Mouse (Mus musculus) olfactory bulb, adult 2 months (tissue): ENCODE results near the gene Cldn19. TPM values are rescaled to one million over a fixed set of nuclear protein-coding genes. Genes with fewer than 3 reads are reported as not detected.

Source experiments
- H3K27ac ChIP-seq: fragments of 200-500 bp; 2 replicates; pipeline ENCODE4 v1.5.1; 2012; ENCODE audit warnings: low read depth, low read length; ENCODE audit not compliant: insufficient read depth
- H3K4me1 ChIP-seq: fragments of 200-500 bp; 2 replicates; pipeline ENCODE4 v1.6.1; 2012; ENCODE audit warnings: low read length; ENCODE audit not compliant: control insufficient read depth, insufficient read depth
- H3K4me3 ChIP-seq: fragments of 200-500 bp; 2 replicates; pipeline ENCODE4 v1.5.1; 2012; ENCODE audit warnings: mild to moderate bottlenecking, low read depth, low read length, moderate library complexity; ENCODE audit not compliant: insufficient read depth
- CTCF ChIP-seq: fragments of 200-500 bp; IDR thresholded peaks from 2 replicates; pipeline ENCODE4 v1.5.1; 2012; ENCODE audit warnings: low read depth, mild to moderate bottlenecking, low read length, moderate library complexity; ENCODE audit not compliant: insufficient read depth
- POLR2A ChIP-seq: fragments of 200-500 bp; IDR thresholded peaks from 2 replicates; pipeline ENCODE4 v1.6.1; 2012; ENCODE audit warnings: mild to moderate bottlenecking, low read depth, low read length, moderate library complexity; ENCODE audit not compliant: insufficient read depth
- WGBS: fragments of 180-500 bp; shearing (Covaris S2); methylation state at CpG from one replicate; pipeline ENCODE4 v1.1.7; 2018; 5-methylcytosine and 5-hydroxymethylcytosine counted together
- polyA plus RNA-seq: library from polyadenylated mRNA; stranded (reverse); fragments of >200 nt; gene quantifications from 2 replicates; pipeline ENCODE4 v1.2.4, GENCODE M21; 2012; ENCODE audit warnings: low replicate concordance; ENCODE audit not compliant: missing spikeins, insufficient read depth, insufficient read length

Cldn19 gene
- polyA plus RNA-seq: not detected in 2 replicates

DNA sequence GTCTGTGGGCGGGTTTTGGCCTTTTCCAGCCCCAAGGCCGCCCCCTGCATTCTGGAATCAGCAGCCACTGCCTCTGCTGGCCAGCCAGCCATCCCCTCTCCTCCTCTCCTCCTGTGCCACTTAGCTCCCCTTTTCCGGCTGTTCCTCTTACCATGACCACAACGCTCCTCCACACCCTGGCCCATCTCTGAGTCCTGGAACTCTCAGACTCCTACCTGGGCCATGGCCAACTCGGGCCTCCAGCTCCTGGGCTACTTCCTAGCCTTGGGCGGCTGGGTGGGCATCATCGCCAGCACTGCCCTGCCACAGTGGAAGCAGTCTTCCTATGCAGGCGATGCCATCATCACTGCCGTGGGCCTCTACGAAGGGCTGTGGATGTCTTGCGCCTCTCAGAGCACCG, at the start of gene Cldn19:
Gene Cldn19 (plus strand): TSS at position 64 of the 400 bp plus-strand sequence.
- Histone ChIP-seq H3K4me3 (no peak within 1 kb of the TSS), H3K27ac (no peak within 1 kb of the TSS), H3K4me1 (peaks cover 12% of the 10 kb centered on the region)
- 75% methylated on average over 12 of the region's 12 CpGs for WGBS
- TF ChIP-seq POLR2A (no peak), CTCF (no peak)

DNA sequence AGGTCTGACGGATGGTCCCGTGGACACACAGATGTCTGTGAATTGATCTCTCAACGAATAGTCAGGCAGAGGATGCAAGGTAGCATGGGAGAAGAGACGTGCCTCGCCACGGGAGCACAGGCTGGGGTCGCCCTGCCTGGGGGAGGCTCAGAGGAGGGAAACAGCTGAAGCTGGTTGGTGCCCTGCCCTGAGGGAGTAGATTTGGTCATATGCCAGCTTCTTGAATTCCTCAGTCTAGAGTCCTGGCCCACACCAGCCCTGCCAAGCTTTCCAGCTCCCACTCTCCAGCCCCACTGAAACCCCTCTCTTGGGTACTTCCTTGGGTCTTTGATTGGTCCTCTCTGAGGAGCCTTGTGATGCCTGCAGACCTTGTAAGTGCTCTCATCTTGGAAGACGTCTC, 38.5 kb upstream of the Cldn19 start:
- TF ChIP-seq POLR2A: no peak
- TF ChIP-seq CTCF: no peak
- H3K4me3 ChIP-seq: no peak overlapping the region
- WGBS: 46% methylated on average over 8 of the region's 8 CpGs

DNA sequence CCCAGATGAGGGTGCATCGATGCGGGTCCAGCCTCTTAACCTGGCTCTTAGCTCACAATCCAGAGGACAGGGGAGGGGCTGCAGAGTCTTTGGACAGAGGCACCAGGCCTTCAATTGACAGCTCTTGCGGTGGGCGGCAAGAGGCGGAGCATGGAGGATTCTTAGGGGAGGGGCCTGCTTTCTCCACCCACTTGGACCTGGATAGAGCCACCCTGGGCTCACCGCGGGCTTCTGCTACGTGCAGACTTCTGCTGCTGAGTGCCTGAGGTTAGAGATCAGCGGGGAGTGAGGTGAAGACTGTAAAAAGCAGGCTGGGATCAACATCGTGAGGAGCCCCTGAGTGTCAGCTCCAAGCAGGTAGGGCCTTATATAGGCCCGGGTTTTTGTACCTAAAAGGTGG, 37.0 kb upstream of the Cldn19 start, which contains the start of gene Tmem269:
Gene Tmem269 (minus strand): TSS at position 49 of the 400 bp plus-strand sequence.
- no peak for TF ChIP-seq CTCF
- TF ChIP-seq POLR2A: no peak
- Histone ChIP-seq H3K4me1 (no peaks in the 10 kb centered on the region), H3K27ac (no peak within 1 kb of the TSS), H3K4me3 (no peak within 1 kb of the TSS)
- whole genome bisulfite sequencing: 31% methylated on average over 11 of the region's 11 CpGs

More for the DNA sequence above, 38.5 kb upstream of the Cldn19 start:
- Histone ChIP-seq H3K27ac (no peak overlapping the region), H3K4me1 (no peaks in the 10 kb centered on the region)

DNA sequence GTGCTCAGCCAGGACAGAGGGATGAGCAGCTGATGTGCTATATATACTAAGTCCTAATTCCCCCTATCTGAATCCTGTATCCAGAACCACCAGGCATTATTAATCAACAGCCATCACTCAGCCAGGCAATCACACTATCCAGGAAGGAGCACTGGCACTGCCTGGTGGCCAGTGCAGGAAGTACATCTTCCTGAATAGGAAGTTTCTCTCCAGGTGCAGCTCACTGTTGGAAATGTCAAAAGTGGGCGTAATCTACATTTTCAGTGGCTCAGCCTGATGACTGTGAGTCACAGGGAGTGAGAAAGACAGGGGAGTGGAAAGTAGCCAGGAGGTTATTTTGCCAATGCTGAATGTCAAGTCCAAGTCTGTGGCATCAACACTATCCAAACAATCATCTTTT, 31.5 kb upstream of the Cldn19 start:
- no peak overlapping the region for H3K4me3 ChIP-seq
- no peak for TF ChIP-seq POLR2A
- no peak for TF ChIP-seq CTCF
- 78% methylated on average over 1 of the region's 1 CpGs for WGBS
- no peak overlapping the region for H3K27ac ChIP-seq
- no peaks in the 10 kb centered on the region for H3K4me1 ChIP-seq

DNA sequence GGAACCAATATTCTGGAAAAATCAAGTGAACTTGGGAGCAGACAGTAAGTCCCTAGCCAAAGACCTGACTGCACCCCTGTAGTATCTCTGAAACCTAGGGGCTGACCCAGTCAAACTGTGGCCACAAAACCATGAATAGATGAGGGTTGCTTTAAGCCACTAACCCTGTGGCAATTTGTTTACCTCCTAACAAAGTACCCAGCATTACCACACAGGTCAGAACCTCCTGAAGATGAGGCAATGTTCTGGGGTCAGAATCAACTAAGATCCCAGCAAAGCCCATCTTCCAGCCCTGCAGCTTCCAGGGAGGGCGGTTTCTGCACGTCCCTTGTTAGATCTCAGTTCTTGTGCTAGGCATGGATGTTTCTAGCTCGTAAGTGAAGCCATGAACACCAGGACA, 30.7 kb upstream of the Cldn19 start:
- H3K4me1 ChIP-seq: no peaks in the 10 kb centered on the region
- no peak overlapping the region for H3K27ac ChIP-seq
- no peak overlapping the region for H3K4me3 ChIP-seq
- 98% methylated on average over 3 of the region's 3 CpGs for WGBS
- TF ChIP-seq CTCF (no peak), POLR2A (no peak)

DNA sequence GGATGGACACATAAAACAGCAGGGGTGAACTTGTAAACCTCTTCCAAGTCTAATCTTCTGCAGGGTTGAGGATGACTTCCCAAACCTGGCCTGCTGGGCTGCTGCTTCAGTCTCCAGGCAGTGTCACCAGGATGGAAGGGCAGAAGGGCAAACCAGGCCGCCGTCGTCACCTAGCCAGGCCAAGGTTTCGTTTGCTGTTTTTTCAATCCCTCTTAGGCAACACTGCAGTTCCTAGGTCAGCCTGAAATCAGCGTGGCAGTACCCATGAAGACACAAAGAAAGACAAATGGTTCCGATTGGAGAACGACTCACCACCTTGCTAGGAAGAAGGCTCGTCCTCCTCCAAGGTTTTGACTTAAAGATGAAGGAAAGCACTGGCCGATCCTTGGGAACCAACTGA, 29.5 kb upstream of the Cldn19 start:
- Histone ChIP-seq H3K4me1 (no peaks in the 10 kb centered on the region), H3K4me3 (no peak overlapping the region), H3K27ac (no peak overlapping the region)
- WGBS: 93% methylated on average over 9 of the region's 9 CpGs
- TF ChIP-seq POLR2A: no peak
- no peak for TF ChIP-seq CTCF

DNA sequence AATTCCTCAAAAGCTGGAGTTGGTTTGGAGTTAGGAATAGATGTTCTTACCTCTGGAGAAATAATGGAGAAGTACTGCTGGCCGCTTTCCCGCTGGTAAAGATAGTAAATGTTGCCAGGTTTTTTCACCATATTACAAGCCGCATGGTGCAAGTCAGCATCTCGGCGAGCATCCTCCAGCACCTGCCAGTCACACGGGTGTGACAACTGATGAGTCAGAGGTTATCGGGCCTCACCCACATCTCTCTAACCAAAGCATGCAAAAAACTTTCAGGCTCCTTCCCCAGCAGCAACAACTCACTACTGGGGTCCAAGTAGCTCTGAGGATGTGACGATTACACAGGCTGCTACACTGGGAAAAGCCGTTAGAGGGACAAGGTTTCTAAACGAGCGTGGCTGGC, 28.5 kb upstream of the Cldn19 start:
- no peak overlapping the region for H3K27ac ChIP-seq
- no peak overlapping the region for H3K4me3 ChIP-seq
- 93% methylated on average over 11 of the region's 11 CpGs for WGBS
- TF ChIP-seq POLR2A: no peak
- H3K4me1 ChIP-seq: no peaks in the 10 kb centered on the region

DNA sequence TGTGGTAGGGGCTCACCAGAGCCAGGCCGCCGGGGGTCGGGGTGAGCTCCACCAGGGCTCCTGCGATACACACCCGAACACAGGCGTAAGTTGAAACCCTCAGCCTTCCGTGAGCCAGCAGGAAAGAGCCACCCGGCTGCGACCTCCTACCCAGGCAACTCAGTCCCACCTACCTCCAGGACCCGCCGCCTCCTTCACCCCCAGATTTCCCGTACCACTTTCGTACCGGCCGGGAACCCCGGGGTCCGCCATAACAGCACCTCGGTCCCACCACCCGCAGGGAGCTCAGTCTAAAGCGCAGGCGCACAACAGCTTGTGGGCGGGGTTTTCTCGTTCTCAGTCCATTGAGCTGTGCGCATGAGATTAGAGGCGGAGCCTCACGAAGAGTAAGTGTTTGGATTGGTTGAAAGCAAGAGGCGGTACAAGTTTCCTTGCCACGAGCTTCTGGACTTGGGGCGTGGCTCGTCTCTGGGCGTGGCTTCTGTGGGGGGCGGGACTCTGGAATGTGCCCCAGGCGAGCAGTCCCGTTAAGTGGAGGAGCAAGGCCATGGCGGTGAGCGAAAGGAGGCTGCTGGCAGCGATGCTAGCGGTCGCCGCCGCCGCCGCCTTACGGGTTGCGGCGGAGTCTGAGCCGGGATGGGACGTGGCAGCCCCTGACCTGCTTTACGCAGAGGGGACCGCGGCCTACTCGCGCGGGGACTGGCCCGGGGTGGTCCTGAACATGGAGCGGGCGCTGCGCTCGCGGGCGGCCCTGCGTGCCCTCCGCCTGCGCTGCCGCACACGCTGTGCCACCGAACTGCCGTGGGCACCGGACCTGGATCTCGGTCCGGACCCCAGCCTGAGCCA, 22.6 kb upstream of the Cldn19 start, which contains the start of the genes AU022252 and P3h1:
Gene AU022252 (minus strand): TSS at position 303 of the 846 bp plus-strand sequence.
Gene P3h1 (plus strand): TSS at position 506 of the 846 bp plus-strand sequence.
- no peak within 1 kb of the TSS for H3K27ac ChIP-seq
- under 1% methylated on average over 71 of the region's 71 CpGs for WGBS
- H3K4me3 ChIP-seq: peak within 1 kb of the TSS; percentile 90
- H3K4me1 ChIP-seq: peaks cover 7% of the 10 kb centered on the region
- TF ChIP-seq CTCF (0 out of 2 replicates have a peak, but pooled peaks have one; percentile 4), POLR2A (peak; percentile 85)

DNA sequence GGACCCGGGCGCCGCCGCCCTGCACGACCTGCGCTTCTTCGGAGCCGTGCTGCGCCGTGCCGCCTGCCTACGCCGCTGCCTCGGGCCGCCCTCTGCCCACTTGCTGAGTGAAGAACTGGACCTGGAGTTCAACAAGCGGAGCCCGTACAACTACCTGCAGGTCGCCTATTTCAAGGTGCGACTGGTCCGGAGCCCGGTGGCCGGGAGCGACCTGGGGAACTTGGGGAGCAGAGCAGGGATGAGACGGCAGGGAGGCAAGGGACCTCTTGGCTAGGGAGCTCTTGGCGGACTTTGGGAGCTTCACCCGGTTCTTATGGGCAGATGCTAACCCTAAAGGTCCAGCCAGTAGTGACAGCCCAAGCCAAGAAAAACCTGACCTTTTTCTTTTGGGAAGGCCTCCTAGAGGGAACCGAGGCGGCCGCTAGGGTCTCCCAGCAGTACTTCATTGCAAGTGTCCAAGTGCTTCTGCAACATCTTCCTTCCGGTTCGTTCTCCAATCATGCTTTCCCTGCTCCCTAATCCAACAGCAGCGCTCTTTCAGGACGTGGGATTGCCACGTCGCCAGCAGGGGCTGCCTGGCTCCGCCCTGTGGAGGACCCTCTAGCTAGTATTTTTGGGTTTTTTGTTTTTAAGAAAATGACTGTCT, 21.8 kb upstream of the Cldn19 start:
- under 1% methylated on average over 36 of the region's 36 CpGs for WGBS
- Histone ChIP-seq H3K27ac (no peak overlapping the region), H3K4me3 (peak overlapping the region; percentile 90), H3K4me1 (peaks cover 7% of the 10 kb centered on the region)
- TF ChIP-seq POLR2A (0 out of 2 replicates have a peak, but pooled peaks have one; percentile 19), CTCF (peak; percentile 14; the same call in 1 of the 2 replicates)
